Mouse (Mus musculus) cerebellum, postnatal 36 days (tissue): Measurements from ENCODE around the gene Heg1.
A peak's percentile ranks its signal among the peaks of the same experiment; 100 is the strongest.

Experiments used
- DNase-seq, 2 experiments: peaks; one replicate each; pipeline ENCODE4 v3.0.0; 2021 to 2022; ENCODE audit warnings: mixed read lengths in 2 of 2

The Heg1 gene

GRCm38 (mm10) chr16:33708585-33709397, 24.6 kb downstream of the Heg1 start:
- no peak for DNase-seq

DNA sequence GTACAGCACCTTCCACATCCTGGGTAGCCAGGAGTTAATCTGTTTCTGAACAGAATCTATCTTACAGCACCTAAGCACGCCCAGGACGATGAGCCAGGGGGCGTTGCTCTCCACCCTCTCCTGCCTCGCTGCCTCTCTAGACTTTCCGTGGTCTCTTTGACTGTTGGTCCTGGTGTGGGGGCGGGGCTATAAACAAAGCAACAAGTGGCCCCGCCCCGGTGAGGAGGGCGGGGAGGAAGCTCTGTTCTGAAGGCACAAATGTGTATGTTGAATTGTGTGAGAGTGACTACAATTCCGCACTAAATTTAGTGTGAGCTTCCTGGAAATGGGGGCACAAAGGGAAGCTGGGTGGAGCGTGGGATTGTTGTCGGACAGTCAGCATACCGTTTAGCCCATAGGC, 30.1 kb downstream of the Heg1 start:
- no peak for DNase-seq

GRCm38 (mm10) chr16:33723241-33723640, 39.1 kb downstream of the Heg1 start:
- no peak for DNase-seq

- no peak for DNase-seq
These were observed 39.8 kb downstream of the Heg1 start for GRCm38 (mm10) chr16:33723983-33724382.

DNA sequence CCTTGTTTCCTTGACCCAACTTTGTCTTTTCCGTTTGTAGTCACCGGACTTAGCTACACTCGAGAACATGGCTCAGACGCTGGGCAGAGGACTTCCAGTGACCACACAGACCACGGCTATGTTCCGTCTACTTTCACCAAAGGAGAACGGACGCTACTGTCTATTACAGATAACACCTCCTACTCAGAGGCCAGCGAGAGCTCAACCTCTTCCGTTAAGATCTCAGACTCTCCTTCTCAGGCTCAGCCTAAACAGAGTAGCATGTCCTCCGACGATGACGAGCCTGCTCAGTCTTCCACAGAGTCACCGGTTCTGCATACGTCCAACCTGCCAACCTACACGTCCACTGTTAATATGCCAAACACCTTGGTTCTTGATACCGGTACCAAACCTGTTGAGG, 42.1 kb downstream of the Heg1 start:
- no peak for DNase-seq

- no peak for DNase-seq
These were observed 42.7 kb downstream of the Heg1 start for GRCm38 (mm10) chr16:33726892-33727291.

DNA sequence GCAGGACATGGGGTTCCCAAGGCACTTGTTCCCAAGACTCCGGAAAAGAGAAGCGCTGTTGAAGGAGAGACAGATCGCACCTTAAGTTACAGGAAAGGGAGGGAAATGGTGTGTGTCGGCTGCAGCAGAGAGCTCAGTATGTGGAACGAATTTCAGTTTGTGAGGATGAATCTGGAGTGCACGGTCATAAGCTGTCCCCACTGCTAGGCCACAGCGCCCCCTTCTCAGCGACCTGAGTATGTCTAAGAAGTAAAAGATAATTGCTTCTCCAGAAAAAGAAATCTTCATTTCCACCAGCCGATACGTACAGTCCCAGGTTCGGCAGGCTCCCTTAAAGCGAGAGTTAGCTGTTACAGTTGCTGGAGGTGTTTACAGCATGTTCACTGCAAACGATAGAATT, 44.3 kb downstream of the Heg1 start:
- DNase-seq, result no peak

DNA sequence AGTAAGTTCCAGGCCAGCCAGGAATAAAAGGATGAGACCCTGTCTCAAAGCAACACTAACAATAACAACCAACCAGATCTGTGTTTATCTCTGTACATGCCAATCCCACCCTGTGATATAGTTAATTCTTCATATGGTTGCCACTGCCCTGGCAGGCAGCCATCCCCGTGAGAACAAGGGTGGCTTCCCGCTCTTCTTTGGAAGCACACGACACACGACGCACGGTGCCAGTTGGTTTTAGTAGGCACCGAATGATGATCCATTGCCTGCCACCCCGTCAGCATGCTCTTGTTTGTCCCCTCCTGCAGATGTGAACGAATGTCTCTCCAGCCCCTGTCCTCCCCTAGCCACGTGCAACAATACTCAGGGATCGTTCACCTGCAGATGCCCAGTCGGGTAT, 47.1 kb downstream of the Heg1 start:
- no peak for DNase-seq

GRCm38 (mm10) chr16:33732237-33732749, 48.1 kb downstream of the Heg1 start:
- DNase-seq, result no peak

GRCm38 (mm10) chr16:33732846-33733580, 48.8 kb downstream of the Heg1 start:
- peak in 1 of 2 experiments; percentile 19 for DNase-seq

DNA sequence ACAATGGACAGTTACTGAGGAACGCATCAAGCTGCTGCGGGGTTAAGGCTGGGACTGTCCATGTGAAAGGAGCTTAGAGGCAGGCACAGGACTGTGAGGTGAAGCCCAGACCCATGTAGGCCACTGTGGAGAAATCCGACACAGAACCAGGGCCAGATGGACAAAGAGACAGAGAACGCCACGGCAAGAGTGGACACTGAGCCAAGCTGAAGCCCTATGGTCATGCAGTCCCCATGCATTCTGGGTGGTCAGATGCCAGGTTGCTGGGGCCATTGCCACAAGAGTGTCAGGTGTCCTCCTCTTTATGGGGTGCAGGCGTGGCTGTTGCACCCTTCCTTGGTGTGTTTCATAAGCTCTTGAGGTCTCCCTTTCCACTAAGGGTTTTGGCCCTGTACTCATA, 49.7 kb downstream of the Heg1 start:
- peak in 1 of 2 experiments; percentile 40 for DNase-seq

DNA sequence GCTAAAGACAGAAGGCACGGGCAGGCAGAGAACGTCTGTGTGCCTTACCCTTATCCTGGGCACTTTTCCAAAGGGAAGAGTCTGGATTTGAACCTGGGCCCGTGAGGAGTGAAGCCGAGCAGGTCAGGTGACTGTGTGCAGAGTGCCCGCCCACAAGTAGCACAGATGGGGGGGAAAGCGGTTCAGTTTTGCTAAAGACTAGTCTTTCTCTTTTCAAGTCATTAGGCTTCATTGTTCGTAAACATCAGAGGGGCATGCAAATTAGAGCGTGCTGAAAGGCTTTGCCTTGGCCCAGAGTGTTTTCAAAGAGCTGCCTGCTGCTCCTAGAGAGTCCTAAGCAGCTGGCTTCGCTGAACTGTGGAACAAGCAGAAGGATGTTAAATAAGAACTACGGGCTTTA, 50.4 kb downstream of the Heg1 start:
- DNase-seq, result no peak

DNA sequence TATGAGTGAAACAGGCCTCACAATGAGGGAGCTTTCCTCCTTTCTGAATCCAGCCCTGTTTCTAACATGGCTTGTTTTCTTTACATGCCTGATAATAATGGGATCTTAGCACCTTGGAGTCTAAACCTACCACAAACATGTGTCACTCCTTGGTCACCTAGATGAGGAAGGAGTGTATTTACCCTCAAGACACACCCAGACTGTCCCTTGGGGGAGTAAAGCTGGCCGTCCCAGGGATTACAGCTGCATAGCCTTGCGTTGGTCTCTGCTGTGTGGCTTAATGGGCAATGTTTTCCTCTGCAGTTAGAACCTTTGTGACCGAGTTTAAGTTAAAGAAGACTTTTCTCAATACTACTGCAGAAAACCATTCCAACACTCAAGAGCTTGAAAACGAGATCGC, 51.1 kb downstream of the Heg1 start:
- no peak for DNase-seq

- DNase-seq, result peak in 1 of 2 experiments; percentile 33
These were observed 51.6 kb downstream of the Heg1 start for GRCm38 (mm10) chr16:33735791-33736190.

DNA sequence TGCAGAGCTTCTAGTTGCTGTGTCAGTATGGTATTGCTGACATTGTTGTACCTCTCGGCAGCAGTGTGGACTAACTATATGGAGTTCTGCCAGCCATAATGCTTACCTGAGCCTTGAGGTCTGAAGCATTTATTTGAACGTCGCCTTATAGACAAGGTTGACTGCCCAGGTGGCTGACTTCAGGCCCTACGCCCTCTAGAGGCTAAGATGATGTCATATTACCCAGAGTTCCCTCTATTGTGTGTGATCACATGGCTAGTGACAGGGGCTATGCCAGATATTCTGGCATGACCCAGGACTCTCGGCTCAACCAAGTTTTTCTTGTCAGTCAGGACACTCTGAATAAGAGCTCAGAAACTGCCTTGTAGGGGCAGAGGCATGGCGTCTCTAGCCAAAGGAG, 52.6 kb downstream of the Heg1 start:
- no peak for DNase-seq

GRCm38 (mm10) chr16:33738949-33739719, 55.0 kb downstream of the Heg1 start:
- no peak for DNase-seq

- peak; percentile 77 to 80 for DNase-seq
These were observed 55.6 kb downstream of the Heg1 start for GRCm38 (mm10) chr16:33739802-33740201.

DNA sequence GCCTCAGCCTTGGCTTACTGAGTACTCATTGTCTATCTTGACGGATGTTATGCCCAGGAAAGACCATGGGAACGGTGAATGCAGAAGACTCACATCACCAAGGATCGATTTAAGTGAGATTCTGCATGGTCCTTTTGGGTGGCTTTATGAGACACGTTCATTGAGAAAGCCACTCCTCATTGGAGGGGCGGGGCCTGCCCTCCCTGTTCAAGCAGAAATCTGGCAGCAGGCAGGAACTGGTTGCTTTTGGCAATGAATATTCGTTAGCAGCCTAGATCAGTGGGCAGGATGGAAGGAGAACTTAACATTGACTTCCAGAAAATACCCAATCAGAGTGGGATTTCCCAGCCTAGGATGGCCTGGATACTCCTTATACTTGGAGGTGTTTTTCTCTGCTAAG, 56.2 kb downstream of the Heg1 start:
- no peak for DNase-seq

GRCm38 (mm10) chr16:33741795-33742194, 57.6 kb downstream of the Heg1 start:
- no peak for DNase-seq

- peak in 1 of 2 experiments; percentile 30 for DNase-seq
These were observed 58.1 kb downstream of the Heg1 start for GRCm38 (mm10) chr16:33742233-33742632.

DNA sequence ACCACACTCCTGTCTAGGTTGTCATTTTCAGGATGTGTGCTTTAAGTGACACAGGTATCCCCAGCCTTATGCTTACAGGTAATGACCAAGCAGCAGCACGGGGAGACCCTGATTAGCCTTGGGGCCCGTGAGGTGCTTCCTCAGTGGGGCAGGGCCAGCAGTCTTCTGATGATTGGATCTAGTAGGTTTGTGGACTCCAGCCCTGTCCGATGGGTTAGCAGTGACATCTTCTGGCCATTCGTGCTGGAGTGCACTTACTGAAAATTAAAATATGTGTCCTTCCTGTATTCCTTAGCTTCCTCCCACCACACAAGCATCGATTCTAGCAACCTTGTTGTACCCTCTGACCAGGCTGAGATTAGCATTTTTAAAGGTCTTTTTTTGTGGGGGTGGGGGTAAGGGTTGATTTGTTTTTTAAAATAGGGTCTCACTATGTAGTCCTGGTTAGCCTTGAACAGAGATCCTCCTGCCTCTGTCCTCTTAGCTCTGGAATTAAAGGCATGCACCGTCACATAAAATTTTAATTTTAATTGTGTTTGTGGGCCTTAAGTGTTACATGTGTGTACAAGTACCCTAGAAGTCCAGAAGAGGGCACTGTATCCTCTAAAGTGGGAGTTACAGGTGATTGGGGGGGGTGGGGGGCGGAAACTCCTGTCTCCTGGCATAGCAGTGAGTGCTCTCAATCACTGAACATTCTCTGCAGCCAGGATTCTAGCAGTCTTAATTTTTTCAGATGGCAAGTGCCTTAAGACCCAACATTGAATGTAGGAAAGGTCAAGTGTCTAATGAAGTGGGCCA, 60.7 kb downstream of the Heg1 start:
- peak; percentile 66 to 73 for DNase-seq

GRCm38 (mm10) chr16:33745457-33745856, 61.3 kb downstream of the Heg1 start:
- DNase-seq, result no peak
